ENCODE assay signal across 10 mouse cellular contexts in the genomic region with DNA sequence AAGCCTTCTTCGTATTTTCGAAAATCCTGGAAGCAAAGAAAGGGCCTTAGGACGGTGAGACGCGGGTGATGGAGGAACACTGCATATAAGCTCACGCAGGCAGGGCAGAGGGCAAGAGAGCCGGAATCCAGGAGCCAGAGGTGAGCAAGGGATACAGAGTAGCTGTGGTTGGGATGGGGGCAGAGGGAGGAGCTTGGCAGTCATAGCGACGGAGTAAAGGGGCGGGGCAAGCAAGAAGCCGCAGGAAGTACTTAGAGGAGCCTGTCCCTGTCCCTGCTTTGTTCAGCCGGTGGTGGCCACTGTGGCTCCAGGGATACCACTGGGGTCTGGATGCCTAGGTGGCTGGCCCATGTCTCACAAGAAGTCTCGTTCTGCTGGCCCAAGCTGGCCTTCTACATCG. TPM values are rescaled to one million over a fixed set of nuclear protein-coding genes. Genes with fewer than 3 reads are reported as not detected.
A peak's percentile ranks its signal among the peaks of the same experiment; 100 is the strongest.
DNase-seq lines count a peak whose midpoint lies in the region; ATAC-seq lines count a peak whose summit lies in the region.
"Had no signal": no experiment of that assay in that cellular context is flagged by ENCODE, and none has a peak within 500 bp of the region (broad histone marks: within the 10 kb centered on the region; RNA-seq: fewer than 3 reads in every experiment).

No protein-coding gene starts in this region.

- H3K27me3 ChIP-seq in forebrain, embryonic 14.5 days (replicated peaks; ENCODE audit: control insufficient read depth, insufficient read depth, low read length): no peaks in the 10 kb centered on the region
- H3K27me3 ChIP-seq in midbrain, embryonic 10.5 days (ENCODE audit: low read depth, poor library complexity, severe bottlenecking): 0 out of 2 replicates have a peak, but pooled peaks cover 6% of the 10 kb centered on the region
- H3K27me3 ChIP-seq: liver, embryonic 13.5 days had no signal

- DNase-seq in testis, postnatal 14 days (ENCODE audit: low spot score): peak; percentile 30
- no peak for DNase-seq in testis, postnatal 10 days (ENCODE audit: low spot score)
- DNase-seq in forebrain, embryonic 14.5 days (ENCODE audit: low spot score): peak; percentile 34
- peak; percentile 67 for DNase-seq in midbrain, embryonic 10.5 days (ENCODE audit: low spot score)
- no peak for DNase-seq in cerebellum, postnatal 4 days (ENCODE audit: low spot score in 2 of 2)
- no peak for DNase-seq in urinary bladder, adult 2 months (ENCODE audit: low spot score)
- DNase-seq: liver, embryonic 13.5 days had no signal

- WGBS in forebrain, embryonic 14.5 days: 8% methylated on average over 14 of the region's 14 CpGs
- 15% methylated on average over 14 of the region's 14 CpGs for WGBS in midbrain, embryonic 10.5 days

- H3K4me1 ChIP-seq in forebrain, embryonic 14.5 days (ENCODE audit: control insufficient read depth, insufficient read depth, low read length): 0 out of 2 replicates have a peak, but pooled peaks cover 2% of the 10 kb centered on the region
- peaks cover 20% of the 10 kb centered on the region for H3K4me1 ChIP-seq in midbrain, embryonic 10.5 days
- H3K4me1 ChIP-seq: liver, embryonic 13.5 days had no signal

- no peaks in the 10 kb centered on the region for H3K9me3 ChIP-seq in forebrain, embryonic 14.5 days (replicated peaks; ENCODE audit: control insufficient read depth, low read length)
- no peaks in the 10 kb centered on the region for H3K9me3 ChIP-seq in midbrain, embryonic 10.5 days (replicated peaks)
- H3K9me3 ChIP-seq: liver, embryonic 13.5 days had no signal

- no peak overlapping the region for H3K9ac ChIP-seq in forebrain, embryonic 14.5 days (ENCODE audit: low read length)
- H3K9ac ChIP-seq: liver, embryonic 13.5 days had no signal

- no peak overlapping the region for H3K27ac ChIP-seq in forebrain, embryonic 14.5 days (ENCODE audit: low read depth, low read length)
- peak overlapping the region; percentile 73 for H3K27ac ChIP-seq in midbrain, embryonic 10.5 days (replicated peaks)
- H3K27ac ChIP-seq: liver, embryonic 13.5 days had no signal

- peak; percentile 62 for ATAC-seq in forebrain, embryonic 14.5 days
- ATAC-seq in monocyte, adult 5-6 weeks (replicated peaks; ENCODE audit: insufficient number of reproducible peaks, low FRiP score, low TSS enrichment, poor library complexity, severe bottlenecking): no peak

- H3K4me3 ChIP-seq in forebrain, embryonic 14.5 days (ENCODE audit: low read depth, low read length): no peak overlapping the region
- peak overlapping the region; percentile 28 for H3K4me3 ChIP-seq in midbrain, embryonic 10.5 days
- H3K4me3 ChIP-seq: liver, embryonic 13.5 days had no signal

- H3K4me2 ChIP-seq in forebrain, embryonic 14.5 days (ENCODE audit: low read length): peak overlapping the region; percentile 10; the same call in 1 of the 2 replicates
- H3K4me2 ChIP-seq: liver, embryonic 13.5 days had no signal

- H3K36me3 ChIP-seq in forebrain, embryonic 14.5 days (ENCODE audit: control insufficient read depth, insufficient read depth, low read length): no peaks in the 10 kb centered on the region
- no peaks in the 10 kb centered on the region for H3K36me3 ChIP-seq in midbrain, embryonic 10.5 days
- H3K36me3 ChIP-seq: liver, embryonic 13.5 days had no signal

RNA-seq across cellular contexts. Expression of gene Abcc8, which starts 21.8 kb away (rescaled TPM):
- polyA plus RNA-seq in forebrain, embryonic 14.5 days (2014; fragmentation: Nextera tagmentation; extraction: Ambion mirVana): 14.1 and 18.8 TPM in 2 replicates
- polyA plus RNA-seq in midbrain, embryonic 10.5 days (2016; fragmentation: Nextera tagmentation; extraction: Ambion mirVana): 0.70 and 0.74 TPM in 2 replicates
- 0.32 and 0.54 TPM in 2 replicates for polyA plus RNA-seq in urinary bladder, adult 2 months (2012; rRNA removed)
- not detected in 3 replicates for total RNA-seq in monocyte, adult 5-6 weeks (2017)
- total RNA-seq: hematopoietic stem cell, adult 5-6 weeks had no signal

RNA-seq across cellular contexts. Expression of gene Ush1c, which starts 36.7 kb away (rescaled TPM):
- polyA plus RNA-seq in forebrain, embryonic 14.5 days (2014; fragmentation: Nextera tagmentation; extraction: Ambion mirVana): 2.0 and 3.6 TPM in 2 replicates
- 3.7 and 4.3 TPM in 2 replicates for polyA plus RNA-seq in midbrain, embryonic 10.5 days (2016; fragmentation: Nextera tagmentation; extraction: Ambion mirVana)
- not detected in 2 replicates for polyA plus RNA-seq in urinary bladder, adult 2 months (2012; rRNA removed)
- total RNA-seq in monocyte, adult 5-6 weeks (2017): not detected in 3 replicates
- total RNA-seq: hematopoietic stem cell, adult 5-6 weeks had no signal
- polyA plus RNA-seq: liver, embryonic 13.5 days had no signal

RNA-seq across cellular contexts. Expression of gene Otog, which starts 39.1 kb away (rescaled TPM):
- not detected in 2 replicates for polyA plus RNA-seq in forebrain, embryonic 14.5 days (2014; fragmentation: Nextera tagmentation; extraction: Ambion mirVana)
- polyA plus RNA-seq in midbrain, embryonic 10.5 days (2016; fragmentation: Nextera tagmentation; extraction: Ambion mirVana): 0.06 TPM in 1 of 2 replicates, not detected in the other
- not detected in 2 replicates for polyA plus RNA-seq in urinary bladder, adult 2 months (2012; rRNA removed)
- total RNA-seq in monocyte, adult 5-6 weeks (2017): not detected in 3 replicates
- total RNA-seq: hematopoietic stem cell, adult 5-6 weeks; neutrophil, adult 5-6 weeks had no signal
- polyA plus RNA-seq: liver, embryonic 13.5 days had no signal

Comparison
In these comparisons a context has a peak if more than half of its experiments do, and no peak if none do; other contexts are left out.
1. DNase-seq: peak in testis, postnatal 14 days (single experiment), forebrain, embryonic 14.5 days (single experiment) and midbrain, embryonic 10.5 days (single experiment); none in testis, postnatal 10 days (single experiment), cerebellum, postnatal 4 days (0 of 2) and urinary bladder, adult 2 months (single experiment).